Mouse (Mus musculus) cerebellum, postnatal 4 days (tissue): ENCODE measurements around the gene Apoa2.

Experiments used
- DNase-seq, 2 experiments: peaks; one replicate each; pipeline ENCODE4 v3.0.0; 2022; ENCODE audit warnings: low spot score in 2 of 2, mixed read lengths in 1 of 2

The Apoa2 gene

DNA sequence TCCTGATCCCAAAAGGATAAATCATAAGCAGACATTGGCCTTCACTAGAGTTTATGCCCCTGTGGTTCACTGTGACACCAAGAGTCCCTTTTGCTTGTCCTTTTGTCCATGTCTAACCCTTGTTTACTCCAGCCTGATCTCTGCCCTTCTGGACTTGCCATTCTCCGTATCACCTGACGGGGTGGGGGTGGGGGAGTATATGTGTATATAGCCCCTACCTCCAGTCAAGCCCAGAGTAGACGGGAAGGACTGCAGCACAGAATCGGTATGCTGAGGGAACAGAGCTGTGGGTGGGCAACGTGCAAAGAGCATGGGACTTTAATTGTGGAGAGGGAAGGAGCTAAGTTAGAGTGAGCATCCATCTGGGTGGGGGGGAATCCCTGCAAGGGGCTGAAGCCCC is at the start of gene Apoa2:
Gene Apoa2 (plus strand): TSS at position 198 of the 400 bp plus-strand sequence.
- DNase-seq: no peak

DNA sequence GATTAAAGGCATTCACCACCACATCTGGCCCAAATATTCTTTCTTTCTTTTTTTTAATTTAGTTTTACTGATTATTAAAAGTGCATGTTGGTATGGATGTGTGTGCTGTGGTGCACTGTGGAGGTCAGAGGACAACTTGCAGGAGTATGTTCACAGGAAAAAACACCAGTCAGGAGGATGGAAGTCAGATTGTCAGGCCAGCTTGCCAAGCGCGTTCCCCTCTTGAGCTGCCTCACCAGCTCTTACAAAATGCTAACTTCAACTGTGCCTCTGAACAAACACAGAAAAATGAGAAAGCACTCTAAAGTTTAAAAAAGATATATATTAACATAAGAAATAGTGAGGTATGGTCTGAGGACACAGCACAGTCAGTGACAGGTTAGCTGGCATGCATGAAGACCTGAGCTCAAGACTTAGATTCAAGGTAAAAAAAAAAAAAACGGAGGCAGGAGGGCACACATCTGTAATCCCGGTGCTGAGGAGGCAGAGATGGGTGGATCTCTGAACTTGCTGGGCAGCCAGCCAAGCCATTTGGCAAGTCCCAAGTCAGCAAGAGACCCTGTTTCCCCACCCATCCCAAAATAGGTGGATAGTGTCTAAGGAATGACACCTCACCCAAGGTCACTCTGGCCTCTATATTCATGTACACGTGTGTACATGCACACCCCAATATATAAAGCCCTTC is 45.2 kb upstream of the Apoa2 start:
- no peak for DNase-seq

DNA sequence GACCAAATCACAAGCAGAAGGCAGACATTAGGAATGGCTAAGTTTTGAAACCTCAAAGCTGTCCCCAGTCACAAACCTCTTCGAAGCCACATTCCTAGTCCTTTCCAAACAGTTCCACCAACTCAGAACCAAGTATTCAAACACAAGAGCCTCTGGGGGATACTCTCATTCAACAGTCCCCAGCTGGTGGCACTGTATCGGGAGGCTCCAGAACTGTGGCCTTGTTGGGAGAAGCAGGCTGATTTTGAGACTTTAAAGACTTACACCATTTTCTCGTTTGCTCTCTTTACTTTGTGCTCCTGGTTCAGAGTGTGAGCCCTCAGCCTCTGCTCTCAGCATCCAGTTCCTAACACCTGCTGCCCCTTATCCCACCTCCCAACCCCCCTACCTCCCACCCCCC is 41.8 kb upstream of the Apoa2 start:
- DNase-seq: no peak

DNA sequence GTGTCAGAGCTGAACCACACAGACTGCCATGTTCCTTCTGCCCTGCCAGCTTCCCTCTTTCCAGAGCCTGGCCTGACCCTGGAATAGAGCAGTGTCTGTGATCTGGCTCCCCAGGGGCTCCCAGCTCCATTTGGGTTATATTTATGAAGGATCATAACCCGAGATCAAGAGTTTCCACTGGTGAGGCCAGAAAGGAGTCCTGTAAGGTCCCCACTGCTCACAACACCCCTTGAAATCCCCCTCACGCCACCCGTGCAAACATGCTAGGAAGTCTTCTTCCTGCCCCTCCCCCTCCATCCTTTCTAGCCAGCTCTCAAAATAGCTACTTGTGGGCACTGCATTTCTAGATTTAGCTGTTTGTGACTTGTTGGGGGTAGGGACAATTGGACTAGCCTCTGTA is 41.2 kb upstream of the Apoa2 start:
- DNase-seq: no peak

DNA sequence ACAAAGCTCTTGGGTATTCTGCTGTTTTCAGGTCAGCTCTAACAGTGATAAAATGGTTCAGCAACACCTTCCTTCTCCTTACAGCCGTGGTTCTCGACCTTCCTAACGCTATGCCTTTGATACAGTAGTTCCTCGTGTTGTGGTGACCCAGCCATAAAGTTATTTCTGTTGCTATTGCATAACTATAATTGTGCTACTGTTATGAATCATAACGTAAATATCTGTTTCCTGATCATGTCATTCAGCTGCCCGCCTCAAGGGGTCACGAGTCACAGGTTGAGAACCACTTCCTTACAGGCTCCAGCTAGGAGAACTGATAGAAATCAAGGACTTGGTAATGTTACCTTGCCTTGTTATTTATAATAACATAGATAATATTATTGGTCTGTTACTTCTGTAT is 40.5 kb upstream of the Apoa2 start:
- DNase-seq: no peak

DNA sequence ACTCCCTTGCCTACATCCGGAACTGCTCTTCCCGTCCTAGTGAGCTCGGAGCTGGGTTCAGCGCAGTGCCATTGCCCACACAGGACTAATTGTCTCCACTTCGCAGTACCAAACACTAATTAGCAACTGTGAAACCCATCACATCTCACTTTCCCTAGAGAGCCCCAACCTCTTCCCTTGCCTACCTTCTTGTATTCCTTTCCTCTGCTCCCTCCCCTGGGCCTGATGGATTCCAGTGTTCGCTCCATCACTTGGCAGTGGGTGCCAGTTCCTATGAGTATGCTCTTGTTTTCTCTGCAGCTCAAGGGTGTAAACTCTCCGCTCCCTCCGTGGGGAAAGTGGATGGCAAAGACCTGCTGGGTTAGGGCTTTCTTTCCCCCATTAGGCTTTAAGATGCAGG is 39.2 kb upstream of the Apoa2 start:
- DNase-seq: no peak

DNA sequence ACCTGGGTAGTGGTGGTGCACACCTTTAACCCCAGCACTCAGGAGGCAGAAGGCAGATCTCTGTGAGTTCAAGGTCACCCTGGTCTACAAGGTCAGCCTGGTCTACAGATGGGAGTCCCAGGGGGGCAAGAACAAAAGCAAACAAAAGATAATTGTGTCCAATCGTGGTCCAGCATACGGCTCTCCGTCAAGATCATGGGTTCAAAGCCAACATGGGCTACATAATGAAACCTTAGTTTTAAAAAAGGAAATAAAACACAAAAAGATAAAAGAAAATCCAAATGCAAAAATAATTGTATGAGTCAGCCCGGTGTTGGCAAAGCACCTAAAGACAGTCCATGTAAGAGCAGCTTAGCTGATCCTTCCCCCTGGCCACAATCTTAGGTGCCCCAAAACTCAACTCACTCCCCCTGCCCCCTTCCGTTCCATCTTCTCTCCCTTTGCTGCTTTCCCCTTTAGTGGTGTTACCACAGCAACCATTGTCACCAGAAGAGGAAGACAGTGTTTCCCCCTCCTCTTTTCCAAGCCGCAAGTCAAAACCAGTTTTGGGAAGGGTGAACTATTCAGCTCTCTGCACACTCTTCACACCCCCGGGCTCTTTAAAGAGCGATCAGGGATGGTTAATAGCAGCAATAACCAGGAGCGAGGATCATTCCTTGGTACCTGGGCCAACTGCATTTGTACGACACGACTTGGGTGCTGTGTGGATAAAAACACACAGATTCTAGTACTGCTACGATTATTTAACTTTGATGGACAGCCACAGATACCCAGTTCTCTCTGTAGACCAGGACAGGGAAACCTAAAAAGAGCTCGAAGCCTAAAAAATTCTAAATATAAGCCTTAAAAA is 36.8 kb upstream of the Apoa2 start:
- DNase-seq: no peak

DNA sequence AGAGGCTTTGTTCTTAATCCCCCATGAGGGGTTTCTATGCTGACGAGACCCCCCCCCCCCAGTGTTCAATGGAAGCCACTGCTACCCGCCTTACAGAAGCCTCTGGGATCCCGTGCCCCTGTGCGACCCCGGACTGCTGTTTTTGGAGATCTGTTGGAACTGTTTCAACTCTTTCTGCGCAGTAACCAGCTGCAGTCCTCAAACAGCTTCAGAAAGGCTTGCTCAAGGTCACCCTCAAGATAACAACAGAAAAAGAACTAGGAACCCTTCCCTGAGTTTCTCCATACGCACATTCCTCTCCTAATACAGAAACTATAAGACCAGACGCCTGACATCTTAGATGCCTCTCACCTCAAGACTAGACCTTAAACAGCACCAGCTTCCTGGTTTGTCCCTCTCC is 35.8 kb upstream of the Apoa2 start:
- no peak for DNase-seq

DNA sequence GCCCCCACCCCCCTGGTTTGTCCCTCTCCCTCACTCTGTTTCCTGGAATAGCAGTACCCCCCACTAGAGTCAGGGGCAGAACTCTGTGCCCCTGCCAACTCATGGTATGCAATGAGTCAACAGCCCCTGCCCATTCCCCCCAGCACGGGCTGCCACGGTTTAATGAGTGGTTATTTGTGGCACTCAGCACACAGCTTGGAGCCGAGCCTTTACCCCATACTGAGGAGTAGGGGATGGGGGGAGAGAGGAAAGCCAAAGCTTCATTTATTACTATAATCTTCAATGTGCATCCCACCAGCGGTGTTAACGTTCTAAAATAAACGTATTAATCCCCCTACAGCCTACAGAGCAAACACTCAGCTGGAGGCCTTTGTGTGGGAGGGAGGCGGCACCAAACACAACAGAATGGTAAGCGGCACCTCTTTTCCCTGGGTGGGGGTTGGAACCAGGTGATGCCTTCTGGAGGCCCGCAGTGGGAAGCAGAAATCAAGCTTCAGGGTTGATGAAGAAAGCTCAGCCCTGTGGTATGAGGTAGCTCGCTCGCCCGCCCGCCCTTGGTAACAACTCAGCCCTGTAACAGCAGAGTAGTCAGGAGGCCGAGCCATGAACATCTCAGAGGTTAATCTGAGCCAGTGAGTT is 35.3 kb upstream of the Apoa2 start:
- no peak for DNase-seq

DNA sequence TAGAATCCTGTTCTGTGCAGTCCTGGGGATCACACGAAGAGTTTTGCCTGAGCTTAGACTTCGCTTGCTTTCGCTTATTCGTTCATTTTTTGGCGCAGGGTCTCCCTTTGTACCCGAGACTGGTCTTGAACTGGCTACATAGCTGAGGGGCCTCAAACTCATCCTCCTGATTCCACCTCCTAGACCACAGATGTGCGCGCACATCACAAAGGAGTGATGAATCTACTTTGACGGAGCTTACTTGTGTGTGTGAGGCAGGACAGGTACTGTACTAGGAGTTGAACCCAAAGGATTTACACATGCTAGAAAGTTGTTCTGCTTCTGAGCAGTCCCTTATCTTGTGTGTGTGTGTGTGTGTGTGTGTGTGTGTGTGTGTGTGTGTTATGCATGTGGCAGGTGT is 34.0 kb upstream of the Apoa2 start:
- no peak for DNase-seq

DNA sequence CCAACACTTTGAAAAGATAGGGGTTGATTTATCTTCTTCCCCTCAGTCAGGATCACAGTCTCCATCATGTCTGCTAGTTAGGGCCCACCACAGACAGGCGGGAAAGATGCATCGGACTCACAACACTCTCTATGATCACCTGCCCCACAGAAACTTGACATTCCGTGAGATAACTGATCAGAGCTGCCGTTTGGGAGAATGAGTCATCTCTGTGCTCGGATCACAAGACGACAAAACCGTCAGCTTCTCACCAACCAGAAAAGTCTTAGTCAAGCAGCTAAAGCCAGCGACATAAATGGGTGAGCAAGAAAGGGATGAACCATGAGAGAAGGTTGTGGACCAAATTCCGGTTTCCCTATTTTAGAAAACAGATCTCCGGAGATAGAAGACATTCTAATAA is 32.6 kb upstream of the Apoa2 start:
- DNase-seq: no peak

DNA sequence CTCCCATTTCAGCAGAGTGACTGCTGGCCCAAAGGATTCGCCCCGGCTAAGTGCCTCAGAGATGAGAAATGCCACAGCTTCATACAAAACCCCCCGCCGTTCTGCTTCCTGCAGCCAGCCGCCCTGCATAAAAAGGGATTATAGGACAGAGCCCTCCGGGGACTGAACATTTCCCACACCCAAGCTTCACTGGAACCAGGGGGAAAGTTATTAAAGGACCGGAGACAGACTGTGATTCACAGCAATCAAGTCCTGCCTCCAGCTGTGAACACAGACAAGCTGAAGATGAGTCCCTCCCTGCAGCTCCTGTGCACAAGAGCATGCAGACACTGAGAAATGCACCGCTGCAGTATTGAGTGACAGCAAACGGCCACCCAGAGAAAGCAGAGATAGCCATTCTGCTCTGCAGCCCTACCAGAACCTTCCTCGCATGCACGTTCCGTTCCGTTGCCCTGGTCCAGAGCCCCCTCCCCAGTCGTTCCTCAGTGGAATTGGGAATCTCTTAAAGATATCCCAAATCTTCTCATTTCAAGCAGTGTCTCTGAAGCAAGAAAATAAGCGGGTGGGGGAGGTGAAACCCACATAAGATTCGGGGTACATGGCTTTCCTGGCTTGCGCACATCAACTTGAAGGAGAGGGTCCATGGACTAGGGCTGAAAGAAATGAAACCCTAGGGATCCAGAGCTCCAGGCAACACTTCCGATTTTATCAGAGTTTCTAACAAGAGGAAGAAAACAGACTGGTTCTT is 31.6 kb upstream of the Apoa2 start:
- no peak for DNase-seq

DNA sequence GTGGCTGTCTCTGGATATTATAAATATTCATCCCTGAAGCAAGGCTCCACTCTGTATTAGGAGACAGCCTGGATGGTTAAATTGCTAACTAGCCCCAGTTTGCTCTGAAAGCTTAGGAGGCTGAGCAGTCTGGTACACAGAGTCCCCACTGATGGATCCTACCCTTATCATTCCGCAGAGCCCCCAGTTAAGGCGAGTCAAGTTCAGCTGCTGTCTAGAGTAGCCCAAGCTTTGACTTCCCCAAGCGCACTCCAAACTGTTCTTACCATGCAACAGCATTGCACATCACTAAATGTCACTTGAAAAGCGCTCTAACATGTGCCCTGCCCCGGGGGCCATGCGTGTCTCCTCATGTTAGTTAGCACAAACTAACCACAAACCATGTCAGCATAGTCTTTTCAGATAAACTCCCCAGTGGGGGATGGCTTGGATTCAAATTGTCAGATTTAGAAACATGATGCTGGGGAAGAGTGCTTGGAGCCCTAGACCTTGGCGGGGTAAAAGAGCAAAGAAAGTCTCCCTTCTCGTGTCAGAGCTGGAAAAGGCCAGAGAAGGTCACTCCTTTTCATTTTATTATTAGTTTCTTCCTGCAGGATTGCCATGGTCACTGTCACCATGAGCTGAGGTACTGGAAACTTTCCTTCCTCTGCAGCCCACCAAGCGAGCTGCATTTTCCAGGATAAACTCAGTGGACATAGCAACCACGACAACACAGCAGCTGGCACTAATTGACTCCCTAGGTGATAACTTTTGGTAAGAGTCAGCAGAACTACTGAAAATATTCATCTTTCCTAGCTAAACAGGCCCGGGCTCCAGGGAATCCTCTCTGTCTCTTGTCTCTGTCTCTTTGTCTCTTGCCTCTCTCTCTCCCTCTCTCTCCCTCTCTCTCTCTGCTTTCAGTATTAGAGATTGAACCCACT is 30.7 kb upstream of the Apoa2 start:
- no peak for DNase-seq

DNA sequence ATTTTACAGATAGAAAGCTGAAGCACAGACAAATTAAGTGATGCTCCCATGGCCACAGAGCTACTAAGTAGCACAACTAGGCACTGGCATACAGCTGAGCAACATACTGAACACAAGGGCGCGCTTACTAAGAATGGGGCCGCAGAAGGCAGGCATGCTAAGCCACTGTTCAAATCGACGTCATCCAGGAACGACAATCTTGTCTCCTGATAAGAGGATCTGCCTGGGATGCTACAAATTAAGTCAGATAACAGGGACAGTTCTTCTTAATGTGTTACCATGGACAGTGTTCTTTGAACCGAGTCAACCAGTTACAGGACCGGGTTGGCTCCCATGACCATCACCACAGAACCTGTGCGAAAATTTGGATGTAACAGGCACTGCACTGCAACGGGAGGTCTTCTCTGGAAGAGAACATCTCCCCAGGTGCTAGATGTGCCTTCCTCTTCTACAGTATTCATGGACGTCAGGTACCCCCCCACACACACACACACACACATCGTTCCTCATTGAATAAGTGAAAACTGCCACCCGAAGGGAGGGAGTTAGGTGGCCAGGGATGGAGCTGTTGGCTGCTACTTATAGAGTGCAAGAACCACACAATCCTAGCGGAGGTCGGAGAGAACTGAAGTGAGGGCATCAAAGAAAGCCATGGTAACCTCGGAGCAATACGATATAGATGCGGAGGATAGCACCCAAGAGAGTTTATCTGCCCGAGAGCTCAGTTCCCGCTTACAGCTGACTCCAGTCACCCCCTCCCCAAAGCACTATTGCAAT is 29.6 kb upstream of the Apoa2 start:
- DNase-seq: no peak

DNA sequence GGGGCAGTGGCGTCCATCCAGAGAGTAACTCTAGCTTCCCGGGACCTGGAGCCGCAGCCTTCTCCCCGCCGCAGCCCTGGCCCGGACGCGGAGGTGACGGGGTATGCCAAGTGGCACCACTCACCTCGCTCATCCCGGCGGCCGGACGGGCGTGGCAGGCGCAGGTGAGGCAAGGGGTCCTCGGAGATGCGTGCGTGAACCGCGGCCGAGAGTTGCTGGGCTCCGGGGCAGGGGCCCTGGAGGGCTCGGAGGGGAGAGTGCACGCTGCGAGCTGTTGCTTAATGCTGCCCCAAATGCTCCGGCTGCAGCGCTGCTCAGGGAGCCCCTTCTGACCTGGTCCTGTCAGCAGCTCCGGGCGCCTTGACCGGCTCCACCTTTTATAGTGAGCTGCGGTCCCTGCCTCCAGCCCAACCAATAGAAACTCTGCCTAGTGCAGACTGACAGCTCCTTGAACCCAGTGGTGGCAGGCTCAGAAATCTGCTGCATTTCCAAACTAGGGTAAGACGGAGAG is 28.9 kb upstream of the Apoa2 start, which contains the start of gene Pcp4l1:
Gene Pcp4l1 (minus strand): TSS at position 382 of the 511 bp plus-strand sequence.
- DNase-seq: peak in 1 of 2 experiments; percentile 50

DNA sequence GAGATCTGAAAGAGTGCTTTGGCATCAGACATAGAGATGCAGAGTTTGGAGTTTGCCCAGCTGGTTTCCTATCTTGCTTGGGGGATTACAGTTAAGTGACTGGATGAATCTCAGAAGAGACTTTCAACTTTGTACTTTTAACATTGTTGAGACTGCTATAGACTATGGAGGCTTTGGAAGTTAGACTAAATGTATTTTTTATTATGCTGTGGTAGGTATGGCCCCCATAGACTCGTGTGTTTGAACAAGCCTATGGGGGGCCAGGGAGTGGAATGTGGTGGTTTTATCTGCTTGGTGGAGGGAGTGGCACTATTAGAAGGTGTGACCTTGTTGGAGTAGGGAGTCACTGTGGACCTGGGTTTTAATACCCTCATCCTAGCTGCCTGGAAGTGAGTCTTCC is 25.3 kb upstream of the Apoa2 start:
- DNase-seq: no peak

DNA sequence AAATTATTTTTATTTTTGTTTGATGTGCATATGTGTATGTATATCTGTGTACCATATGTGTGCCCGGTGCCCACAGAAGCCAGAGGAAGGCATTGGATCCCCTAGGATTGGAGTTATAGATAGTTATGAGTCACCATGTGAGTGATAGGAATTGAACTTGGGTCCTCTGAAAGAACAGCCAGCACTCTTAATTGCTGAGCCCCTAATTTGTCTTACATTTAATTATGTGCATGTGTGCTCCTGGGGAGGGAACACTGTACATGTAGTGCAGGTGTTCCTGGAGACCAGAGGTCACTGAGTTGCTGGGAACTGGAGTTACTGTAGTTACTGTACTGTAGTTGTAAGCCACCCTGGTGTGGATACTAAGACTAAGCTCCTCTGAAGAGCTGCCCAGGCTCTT is 24.1 kb upstream of the Apoa2 start:
- no peak for DNase-seq

DNA sequence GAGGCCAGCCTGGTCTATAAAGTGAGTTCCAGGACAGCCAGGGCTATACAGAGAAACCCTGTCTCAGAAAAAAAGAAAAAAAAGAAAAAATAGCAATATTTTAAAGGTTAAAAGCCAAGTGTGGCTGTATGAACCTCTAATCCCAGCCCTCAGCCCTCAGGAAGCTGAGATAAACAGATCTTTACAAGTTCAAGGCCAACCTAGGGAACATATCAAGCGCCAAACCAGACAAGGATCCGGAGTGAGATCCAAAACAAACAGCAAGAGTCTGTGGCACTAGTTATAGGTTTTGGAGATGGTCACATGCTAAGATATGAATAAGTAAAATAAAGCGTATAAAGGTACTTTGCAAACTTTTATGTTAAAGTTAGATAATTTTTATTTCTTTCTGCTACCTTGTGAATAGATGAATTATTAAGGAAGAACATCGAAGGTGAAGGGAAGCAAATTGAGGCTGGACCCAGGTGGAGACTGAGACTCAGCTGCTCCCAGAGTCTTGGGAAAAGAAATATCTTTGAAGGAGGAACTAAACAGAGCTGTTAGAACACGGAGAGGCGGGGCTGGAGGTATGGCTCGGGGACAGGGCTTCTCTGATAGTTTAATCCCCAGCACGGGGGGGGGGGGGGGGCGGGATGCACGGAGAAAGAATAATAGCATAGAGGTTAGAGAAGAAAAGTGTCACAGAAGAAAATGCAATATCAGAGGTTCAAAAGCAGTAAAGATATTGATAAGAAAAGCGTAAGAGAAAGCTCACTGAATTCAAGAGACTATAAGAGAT is 21.2 kb upstream of the Apoa2 start:
- DNase-seq: no peak

DNA sequence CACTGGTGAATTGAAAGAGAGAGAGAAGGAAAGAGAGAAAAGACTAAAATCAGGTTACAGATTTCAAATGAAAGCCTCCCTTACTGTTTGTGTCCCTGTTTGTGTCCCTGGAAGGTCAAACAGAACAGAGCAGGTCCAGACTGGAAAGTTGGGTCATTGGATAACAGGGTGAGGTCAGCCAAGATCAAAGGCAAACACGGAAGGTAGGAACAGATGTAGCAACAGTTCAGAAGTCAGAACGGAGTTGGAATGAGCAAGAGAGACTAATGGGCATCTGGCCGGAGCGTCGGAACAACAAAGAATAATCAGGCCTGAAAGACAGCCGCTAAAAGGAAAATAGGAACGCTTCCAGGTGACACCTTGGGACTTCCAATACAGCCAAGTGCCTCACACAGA is 20.6 kb upstream of the Apoa2 start:
- no peak for DNase-seq
